Mouse (Mus musculus) kidney, adult 11 months (tissue): ENCODE data around the gene Slc25a1.
"Not testable (repeated sequence)": the region's sequence is repeated elsewhere in the genome, so short reads cannot be mapped to it uniquely, and the experiment has no call there.

ENCODE experiments used
- DNase-seq: peaks from one replicate; pipeline ENCODE4 v3.0.0; 2022

Slc25a1 gene

DNA sequence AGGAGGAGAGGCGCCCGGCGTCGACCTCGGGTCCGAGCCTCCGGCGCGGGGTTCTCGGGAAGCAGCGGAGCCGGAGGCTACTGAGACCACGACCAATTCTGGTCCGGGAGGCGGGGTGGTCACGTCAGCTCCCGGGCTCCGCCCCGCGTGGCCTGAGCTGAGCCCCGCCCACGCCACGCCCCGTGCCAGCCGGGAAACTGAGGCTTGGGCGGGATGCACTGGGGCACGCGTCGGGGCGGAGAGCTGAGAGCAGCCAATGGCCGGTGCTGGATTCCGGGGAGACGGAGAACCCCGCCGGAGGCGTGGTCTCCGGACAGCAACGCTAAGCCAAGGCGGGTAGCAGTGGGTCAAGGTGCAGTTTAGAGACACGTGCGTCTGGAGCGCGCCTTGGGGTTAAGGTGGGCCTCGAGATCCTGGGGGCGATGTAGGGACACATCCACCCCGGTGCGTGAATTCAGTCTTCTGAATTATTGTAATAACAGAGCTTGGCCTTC lies at the start of gene Slc25a1:
Slc25a1 (minus strand) TSS at position 133 of the 494 bp plus-strand sequence.
- peak; percentile 80 for DNase-seq

DNA sequence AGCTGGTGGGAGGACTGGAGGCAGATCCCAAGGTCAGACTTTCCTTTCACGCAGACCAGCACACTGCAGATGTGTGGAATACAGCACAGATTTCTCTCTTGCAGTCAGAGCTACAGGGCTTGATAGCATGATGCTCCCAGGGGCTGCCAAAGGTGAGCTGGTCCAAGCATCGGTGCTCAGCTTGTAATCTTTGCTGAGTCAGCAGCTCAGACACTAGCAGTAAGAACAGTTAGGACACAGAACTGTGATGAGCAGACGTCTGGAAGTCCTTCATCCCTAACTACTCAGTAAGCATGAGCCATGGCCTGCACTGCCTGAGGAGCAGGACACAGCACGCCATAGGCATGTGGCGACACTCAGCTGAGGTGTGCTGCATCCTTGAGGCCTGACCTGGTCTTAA lies 43.8 kb upstream of the Slc25a1 start:
- DNase-seq: no peak

DNA sequence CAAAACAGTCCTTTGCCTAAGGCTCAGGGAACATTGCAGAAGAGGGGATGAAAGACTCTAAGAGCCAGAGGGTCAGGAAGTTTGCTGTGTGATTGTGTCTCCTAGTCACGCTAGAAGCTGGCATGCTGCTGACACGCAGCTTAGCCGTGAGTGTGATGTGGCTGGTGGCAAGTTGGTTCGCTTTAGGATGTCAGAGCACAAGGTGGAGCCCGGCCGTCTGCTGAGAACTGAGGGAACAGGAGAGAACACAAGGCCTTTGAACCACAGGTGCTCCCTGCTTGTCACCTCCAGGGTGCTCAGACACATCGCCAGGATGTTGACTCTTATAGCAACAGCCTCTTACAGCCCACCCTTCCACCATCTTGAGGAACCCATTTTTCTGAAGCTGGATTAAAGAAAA lies 34.1 kb upstream of the Slc25a1 start:
- no peak for DNase-seq

DNA sequence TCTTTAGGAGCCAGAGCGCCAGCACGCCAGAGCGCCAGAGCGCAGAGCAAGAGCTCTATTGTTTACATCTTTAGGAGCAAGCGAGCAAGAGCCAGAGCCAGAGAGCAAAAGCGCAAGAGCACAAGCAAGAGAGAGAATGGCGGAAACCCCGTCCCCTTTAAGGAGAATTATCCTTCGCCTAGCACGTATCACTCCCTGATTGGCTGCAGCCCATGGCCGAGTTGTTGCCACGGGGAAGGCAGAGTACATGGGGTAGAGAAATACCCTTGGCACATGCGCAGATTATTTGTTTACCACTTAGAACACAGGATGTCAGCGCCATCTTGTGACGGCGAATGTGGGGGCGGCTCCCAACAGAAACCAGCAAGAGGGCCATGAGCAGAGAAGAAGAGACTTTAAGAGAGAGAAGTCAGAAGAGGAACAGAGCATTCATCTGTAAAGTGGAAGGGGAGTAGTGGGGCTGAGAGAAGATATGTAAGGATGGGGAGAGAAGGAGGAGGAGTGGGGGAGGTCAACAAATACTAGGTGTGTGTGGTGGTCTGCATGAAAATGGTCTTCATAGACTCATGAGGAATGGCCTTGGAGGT lies 28.1 kb upstream of the Slc25a1 start:
- DNase-seq: not testable (repeated sequence)

DNA sequence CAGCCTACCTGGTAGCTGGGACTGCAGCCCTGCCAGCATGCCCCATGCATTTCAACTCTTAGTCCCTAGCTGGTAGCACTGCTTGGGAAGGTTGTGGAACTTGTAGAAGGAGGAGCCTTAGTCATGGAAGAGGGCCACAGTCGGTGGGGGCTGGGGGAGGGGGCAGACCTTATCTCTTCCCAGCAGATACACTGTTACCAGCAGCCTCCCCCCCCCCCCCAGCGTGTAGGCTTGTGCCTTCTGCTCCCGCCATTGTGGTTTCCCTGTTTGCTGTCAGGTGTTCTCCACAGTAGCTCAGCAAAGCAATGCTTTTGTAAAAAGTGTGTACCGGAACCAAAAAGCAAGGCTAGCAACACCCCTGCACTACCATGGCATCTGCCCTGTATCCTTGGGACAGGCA lies 23.6 kb upstream of the Slc25a1 start:
- no peak for DNase-seq

DNA sequence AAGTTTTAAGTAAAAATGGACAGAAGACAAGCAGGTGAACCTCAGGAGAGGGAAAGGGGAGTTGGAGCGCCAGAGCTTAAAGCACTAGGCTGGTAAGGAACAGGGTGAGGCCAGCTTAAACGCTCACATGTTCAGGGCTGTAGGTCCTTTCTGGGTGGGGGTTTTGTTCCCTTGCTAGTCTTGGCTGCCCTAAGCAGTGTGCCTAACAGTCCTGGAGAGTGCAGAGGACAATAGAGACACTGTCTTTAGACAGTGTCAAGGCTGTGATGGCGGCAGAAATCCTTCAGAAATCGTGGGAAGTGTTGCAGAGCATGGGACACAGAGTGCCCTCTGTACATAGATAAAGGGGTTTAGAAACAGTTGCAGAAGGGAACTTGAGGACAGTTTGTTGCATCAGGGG lies 22.0 kb upstream of the Slc25a1 start:
- no peak for DNase-seq

DNA sequence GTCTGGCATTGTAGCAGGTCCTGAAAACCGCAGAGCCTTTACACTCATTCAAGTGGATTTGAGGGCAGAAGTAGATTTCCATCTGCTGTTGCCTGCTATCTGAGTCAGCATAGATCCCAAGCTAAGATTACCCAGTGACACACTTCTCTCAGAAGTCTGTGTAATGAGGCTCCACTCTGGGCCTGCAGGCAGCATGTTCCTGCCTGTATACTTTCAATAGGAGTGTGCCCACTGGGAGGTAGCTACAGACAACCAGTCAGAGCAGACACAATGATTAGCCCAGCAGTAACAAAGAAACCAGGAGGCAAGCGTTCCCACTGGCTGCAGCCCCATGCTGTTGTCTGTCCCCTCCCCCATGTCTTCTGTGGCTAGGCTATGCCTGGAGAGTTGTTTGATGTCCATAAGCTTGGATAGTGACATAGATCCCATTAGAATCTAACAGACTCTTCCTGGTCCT lies 21.4 kb upstream of the Slc25a1 start:
- no peak for DNase-seq

DNA sequence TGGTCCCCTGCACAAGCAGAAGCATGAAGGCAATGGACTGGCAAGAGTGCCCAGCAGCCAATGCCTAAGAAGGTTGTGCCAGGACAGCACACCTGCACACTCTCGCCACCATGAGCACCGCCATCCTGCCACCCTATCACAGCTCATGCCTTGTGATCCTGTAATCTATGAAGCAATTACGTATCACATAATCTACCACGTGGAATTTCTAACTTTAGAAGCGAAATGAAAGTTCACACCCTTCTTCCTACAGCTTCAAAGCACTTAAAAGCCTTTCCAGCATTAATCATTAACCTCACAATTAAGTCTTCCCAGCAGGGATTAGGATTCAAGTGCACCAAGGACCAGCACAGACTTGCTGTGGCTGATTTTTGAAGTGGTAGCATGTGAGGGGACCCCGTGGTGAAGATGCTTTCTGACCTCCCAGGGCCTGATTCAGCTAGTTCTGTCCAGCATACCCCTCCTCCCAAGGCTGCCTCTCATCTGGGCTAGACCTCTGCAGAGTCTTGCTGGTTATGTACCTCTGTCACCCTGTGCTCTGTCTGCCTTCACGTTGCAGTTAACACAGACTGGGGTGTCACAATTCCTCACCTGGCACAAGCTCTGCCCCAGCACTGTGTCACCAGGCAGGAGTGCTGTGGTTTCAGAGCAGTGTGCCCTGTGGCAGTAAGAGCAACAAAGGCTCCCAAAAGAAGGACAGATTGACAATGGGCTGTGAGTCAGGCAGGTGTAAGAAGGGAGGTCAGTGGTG lies 17.2 kb upstream of the Slc25a1 start:
- DNase-seq: peak; percentile 64

DNA sequence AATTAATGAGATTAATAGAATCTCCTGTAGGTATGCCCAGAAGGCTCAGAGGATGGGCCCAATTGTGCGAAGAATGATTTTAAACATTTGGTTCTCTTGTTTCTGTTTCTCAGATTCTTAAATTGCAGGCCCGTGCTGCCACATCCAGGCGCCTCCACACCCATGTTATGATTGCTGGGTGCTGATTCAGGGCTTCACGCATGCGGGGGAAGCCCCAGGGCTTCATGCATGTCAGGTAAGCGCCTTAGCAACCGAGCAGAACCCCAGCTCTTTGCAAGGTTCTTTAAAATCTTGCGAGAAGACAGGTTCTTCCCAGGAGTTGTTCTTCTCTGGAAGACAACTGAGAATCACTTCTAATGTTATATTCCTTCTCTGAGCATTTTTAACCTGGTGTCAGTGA lies 15.4 kb upstream of the Slc25a1 start:
- DNase-seq: no peak

DNA sequence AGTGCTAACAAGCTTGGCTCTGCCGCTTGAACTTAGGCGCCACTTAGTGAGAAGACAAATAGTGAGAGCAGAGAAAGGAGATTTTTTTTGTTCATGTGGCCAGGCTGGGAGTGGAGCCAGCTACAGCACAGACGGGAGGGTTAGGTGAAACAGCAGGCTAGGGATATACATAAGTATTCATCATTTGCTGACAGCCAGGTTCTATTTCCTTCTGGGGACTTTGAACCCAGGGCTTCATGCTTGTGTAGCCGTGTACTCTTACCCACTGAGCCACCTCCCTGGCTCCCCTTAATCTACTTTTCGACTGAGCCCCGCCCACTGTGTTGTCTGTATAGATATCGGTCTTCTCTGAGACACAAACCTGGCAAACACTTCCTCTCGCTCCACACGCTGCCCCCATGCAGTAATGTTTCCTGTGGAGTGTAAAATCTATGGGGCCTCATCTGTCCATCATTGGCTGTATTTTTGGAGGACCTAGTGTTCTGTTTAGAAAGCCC lies 11.3 kb upstream of the Slc25a1 start:
- no peak for DNase-seq

DNA sequence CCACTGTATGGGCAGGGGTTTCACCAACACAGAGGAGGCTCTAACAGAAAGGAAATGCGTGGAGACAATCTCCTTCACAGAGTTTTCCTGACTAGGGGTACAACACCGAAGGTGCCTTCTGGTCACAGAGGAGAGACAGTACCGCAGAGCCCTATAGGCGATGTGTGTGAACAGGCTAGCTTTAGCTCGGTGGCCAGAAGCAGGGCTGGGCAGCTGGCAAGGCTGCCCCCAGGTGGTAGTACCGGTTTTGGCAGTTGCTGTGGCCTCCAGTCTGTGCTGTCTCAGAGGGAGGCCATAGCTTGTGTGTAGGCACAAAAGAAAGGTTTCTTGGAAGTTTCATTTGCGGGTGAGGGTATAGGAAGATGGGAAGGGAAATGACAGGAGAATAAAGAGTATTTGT lies 10.8 kb upstream of the Slc25a1 start:
- DNase-seq: peak; percentile 63

DNA sequence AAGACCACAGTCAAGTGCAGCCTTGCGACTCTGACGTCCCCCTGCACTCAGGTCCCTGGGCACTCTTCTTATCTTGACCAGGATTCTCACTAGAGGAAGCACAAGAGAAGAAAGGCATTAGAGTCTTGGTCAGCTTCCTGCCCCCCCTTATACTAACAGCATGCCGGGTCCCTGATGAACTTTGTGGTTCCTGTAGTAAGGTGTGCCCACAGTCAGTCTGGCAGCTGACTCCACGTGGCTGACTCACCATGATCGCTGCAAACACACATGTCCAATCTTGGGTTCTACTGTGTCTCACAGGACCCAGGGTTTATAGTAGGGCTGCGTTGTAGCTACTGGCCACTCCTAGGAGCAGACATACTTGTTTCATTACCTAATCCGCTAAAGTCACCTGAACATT lies 10.2 kb upstream of the Slc25a1 start:
- DNase-seq: no peak

DNA sequence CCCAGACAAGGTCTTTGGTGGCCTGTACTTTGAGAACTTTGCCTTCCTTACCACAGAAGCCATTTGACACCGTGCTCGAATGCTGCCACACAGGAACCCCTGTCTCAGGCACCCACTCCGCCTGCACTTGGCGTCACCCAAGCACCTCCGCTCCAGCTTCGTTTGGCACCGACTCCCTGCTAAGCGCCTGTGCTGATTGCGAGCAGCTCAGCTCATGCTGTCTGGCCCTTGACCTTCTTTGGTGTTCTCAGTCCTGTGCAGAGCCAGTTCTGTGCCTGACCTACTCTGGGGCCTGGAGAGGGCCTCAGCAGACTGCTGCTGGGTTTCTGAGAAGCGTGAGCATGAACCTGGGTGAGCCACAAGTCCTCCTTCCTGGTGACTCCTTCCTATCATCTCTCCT lies 8.8 kb upstream of the Slc25a1 start:
- no peak for DNase-seq

DNA sequence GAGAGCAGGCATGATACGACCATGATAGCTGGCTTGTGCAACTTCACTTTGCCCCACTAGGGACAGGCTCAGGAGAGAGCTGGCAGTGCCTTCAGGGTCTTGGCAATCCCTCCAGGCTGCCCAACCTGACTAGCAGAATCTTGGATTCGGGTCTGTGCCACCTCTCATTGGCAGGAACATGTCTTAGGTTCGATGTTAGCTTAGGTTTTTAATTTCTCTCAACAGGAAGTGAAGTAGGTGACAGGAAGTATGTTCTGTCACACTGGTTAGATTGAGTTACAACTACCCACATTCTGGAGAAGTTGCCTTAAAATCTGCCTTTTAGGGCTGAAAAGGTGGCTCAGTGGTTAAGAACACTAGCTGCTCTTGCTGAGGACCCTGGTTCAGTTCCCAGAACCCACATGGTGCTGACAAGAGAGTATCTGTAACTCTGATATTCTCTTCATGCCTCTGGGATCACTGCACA lies 6.5 kb upstream of the Slc25a1 start:
- no peak for DNase-seq

DNA sequence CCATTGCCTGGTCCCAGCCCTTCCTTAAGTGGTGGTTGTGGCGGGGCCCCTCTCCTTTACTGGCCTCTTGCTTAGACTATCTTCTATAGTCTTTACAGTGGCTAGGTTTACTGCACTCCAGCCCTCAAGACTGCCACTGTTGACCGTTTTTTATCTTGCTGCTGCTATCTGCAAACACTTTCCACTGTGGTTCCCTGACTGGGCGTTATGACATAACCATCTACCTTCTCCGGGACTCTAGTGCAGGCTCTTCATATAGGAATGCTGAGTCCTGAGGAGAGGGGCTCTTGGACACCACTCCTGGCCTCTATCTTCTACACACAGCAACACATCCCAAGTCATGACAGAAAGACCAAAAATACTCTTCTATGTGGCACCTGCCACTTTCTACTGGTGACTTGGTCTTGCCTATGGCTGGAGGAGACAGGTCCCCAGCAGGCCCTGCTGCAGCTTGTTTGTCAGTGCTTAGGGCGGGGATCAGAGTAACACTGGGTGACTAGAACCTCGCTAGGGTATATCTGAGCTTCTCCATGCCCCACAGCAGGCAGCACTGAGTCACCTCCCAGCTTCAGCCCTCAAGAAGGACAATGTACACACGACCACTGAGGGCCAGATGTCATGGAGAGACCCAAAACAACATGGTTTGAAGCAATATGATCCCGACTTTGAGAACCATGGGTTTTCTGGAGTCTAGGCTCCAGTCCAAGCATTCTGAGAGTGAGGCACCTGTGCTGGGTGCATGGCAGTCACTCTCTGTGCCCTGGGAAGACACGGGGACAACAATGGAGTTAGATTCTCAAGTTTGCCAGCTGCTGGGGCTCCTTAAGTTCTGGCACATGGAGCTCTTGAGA lies 5.8 kb upstream of the Slc25a1 start:
- DNase-seq: no peak

DNA sequence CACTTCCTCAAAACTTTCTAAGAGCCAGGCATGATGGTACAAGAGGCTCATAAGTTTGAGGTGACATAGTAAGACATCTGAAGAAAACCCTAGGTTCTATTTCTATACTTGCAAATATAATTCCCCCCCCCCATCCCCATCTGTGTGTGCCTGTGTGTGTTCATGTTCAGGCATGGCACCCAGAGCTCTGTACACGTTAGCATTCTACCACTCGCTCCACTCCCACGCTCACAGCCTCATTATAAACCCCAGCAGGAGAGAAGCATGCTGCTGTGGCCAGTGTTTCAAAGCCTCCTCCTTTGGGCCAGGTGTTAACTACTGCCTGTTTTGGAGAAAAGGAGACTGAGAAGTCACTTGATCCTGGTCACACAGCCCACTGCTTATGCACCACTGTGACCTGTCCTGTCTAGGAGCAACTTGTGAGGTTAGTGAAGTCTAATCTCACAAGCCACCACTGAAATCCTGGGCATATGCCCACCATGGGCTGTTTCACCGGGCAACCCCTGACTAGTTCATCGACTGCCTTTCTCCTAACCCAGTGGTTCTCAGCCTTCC lies 4.0 kb upstream of the Slc25a1 start:
- no peak for DNase-seq

DNA sequence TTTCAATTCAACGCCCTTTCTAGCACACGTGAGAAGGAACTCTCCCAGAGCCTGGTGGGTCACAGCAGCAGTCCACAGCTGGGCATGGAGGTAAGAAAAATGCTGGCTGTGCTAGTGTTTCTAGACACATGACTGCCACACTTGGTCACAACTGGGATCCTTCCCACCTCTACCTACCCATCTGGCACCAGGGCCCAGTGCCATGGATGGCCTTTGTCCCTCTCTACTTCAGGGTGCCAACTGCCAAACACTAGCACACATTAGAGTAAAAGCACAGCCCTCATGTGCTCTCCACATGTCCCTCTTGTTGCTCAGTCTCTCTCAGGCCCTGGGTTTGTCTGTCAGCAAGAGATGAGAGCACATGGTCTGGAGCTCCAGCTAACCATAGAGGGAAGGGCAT lies 1.6 kb upstream of the Slc25a1 start:
- no peak for DNase-seq

DNA sequence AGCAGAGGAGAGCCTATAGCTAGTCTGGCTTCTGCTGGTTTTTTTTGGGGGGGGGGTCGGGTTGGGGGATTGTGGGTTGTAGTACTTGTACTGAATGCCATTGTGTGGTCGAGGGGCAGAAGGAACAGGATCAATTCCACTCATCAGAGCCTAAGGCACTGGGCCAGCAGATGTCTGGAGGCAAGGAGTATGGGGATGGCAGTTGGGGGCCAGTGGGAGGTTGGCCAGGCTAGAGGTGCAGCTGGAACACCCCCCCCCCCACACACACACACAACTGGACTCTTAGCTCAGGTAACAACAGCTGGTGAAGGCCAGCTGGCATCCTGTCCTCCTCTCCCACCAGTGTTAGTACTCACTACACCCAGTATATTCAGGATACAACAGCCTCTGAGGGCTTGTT lies 1.2 kb upstream of the Slc25a1 start:
- no peak for DNase-seq

DNA sequence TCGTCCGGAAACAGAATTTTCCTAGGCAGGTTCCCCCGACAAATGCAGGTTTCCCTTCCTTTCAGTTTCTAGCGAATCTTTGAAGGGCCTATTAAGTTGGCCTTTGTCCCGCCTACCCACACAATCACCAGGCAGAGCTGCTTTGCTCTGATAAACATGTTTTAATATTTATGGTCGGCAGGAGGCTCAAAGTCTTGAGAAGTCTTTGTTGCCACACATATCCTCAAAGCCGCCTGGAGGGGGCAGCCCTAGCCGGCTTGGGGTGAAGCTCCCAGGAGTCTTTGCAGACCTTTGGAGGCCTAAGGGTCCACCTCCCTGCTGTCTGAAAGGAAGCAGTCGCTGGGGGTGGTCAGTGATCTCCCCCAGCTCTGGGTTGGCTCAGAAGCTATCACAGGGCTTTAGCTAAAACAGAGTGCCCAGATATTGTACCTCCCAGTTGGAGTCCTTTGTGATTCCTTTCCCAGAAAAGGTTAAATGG lies 647 bp upstream of the Slc25a1 start:
- DNase-seq: peak; percentile 82

DNA sequence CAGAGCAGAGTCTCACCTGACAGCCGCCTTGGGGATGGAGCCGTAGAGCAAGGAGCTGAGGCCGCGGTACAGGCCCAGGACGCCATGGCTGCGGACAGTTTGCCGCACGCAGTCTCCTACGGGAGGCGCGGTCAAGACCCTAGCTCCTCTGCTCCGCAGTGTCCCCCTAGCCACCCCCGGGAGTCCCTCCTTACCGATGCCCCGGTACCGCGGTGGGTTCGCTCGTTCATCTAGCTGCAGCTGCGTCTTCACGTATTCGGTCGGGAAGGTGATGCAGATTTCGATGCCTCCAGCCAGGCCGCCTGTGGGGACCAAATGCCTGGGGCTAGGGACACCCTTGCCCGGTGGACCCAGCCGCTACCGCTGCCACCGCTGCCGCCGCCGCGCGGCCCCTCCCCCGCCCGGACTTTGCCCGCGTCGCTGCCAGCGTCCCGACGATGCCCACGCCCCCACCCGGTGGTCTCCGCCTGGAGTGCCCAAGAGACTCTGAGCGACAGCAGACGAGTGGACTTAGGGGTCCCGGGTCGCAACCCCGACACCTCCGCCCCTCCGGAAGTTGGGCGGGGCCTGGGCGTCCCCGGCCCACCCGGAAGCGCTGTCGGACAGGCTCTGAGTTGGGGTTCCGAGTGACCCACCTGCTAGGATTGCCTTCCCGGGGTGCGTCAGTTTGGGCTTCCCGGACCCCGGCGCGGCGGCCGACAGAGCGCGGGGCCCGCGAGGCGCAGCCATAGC lies 502 bp downstream of the Slc25a1 start:
- no peak for DNase-seq

DNA sequence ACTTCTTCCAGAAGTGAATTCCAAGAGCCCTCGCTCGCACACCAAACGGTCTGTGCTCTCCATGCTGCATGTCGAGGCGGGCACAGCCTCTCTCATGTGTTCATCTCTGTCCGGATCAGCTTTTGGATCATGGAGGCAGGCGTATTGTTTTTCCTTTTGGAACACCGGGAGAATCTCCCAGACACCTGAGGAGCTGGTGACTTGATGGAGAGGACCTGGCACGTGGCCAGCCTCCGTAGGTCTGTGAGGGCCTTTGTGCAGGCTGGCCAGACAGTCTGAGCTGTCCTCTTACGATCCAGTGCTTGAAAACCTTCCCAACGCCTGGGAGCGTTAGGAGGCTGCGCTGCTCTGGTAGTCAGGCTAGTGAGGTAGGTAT lies 5.9 kb downstream of the Slc25a1 start:
- DNase-seq: no peak
